Mouse (Mus musculus) forebrain, embryonic 16.5 days (tissue): ENCODE results near the gene Gng7. TPM values are rescaled to one million over a fixed set of nuclear protein-coding genes. Genes with fewer than 3 reads are reported as not detected.

Experiments
- ATAC-seq: fragments of 200-750 bp; cut with Nextera tagmentation; 2 replicates; pipeline ENCODE4 v1.8.0; 2017; ENCODE audit warnings: mild to moderate bottlenecking, moderate library complexity
- H3K27ac ChIP-seq: fragments of 300-500 bp; sonication (generic); 2 replicates; pipeline ENCODE4 v1.5.1; 2014; ENCODE audit warnings: low read length, control low read depth
- H3K27me3 ChIP-seq: fragments of 300-500 bp; sonication (generic); replicated peaks from 2 replicates; pipeline ENCODE4 v1.6.1; 2014; ENCODE audit warnings: low read length; ENCODE audit not compliant: control insufficient read depth, insufficient read depth
- H3K36me3 ChIP-seq: fragments of 300-500 bp; sonication (generic); 2 replicates; pipeline ENCODE4 v1.6.1; 2014; ENCODE audit not compliant: control insufficient read depth, insufficient read depth
- H3K4me1 ChIP-seq: fragments of 300-500 bp; sonication (generic); replicated peaks from 2 replicates; pipeline ENCODE4 v1.6.1; 2014; ENCODE audit warnings: low read length; ENCODE audit not compliant: control insufficient read depth, insufficient read depth
- H3K4me2 ChIP-seq: fragments of 300-500 bp; sonication (generic); 2 replicates; pipeline ENCODE4 v1.6.1; 2014; ENCODE audit warnings: mild to moderate bottlenecking, low read length, control low read depth
- H3K4me3 ChIP-seq: fragments of 300-500 bp; sonication (generic); replicated peaks from 2 replicates; pipeline ENCODE4 v1.5.1; 2014; ENCODE audit warnings: mild to moderate bottlenecking, low read length, control low read depth
- H3K9ac ChIP-seq: fragments of 300-500 bp; sonication (generic); replicated peaks from 2 replicates; pipeline ENCODE4 v1.6.1; 2014; ENCODE audit warnings: low read depth, low read length, control low read depth
- H3K9me3 ChIP-seq: fragments of 300-500 bp; sonication (generic); 2 replicates; pipeline ENCODE4 v1.6.1; 2016; ENCODE audit warnings: low read length; ENCODE audit not compliant: control insufficient read depth
- WGBS: fragments of 180-500 bp; shearing (Covaris S2); extraction: QIAGEN DNeasy Blood & Tissue Kit; methylation state at CpG from one replicate; pipeline ENCODE4 v1.1.7; 2014; 5-methylcytosine and 5-hydroxymethylcytosine counted together
- polyA plus RNA-seq: library from polyadenylated mRNA; unstranded; fragments of >200 nt; fragmentation: Nextera tagmentation; extraction: Ambion mirVana; gene quantifications from 2 replicates; pipeline ENCODE4 v1.2.1, GENCODE M21; 2015

Gng7 gene
- polyA plus RNA-seq, 1 experiment from 2014 or later = 47.4 TPM

GRCm38 (mm10) chr10:80937646-80938045 is 77.1 kb downstream of the Gng7 start:
- Histone ChIP-seq H3K4me2 (no peak overlapping the region), H3K4me3 (no peak overlapping the region), H3K36me3 (no peaks in the 10 kb centered on the region), H3K27me3 (peaks cover 24% of the 10 kb centered on the region), H3K4me1 (peaks cover 58% of the 10 kb centered on the region), H3K9me3 (no peaks in the 10 kb centered on the region), H3K9ac (no peak overlapping the region), H3K27ac (no peak overlapping the region)
- 20% methylated on average over 8 of the region's 8 CpGs for WGBS
- ATAC-seq = no peak

GRCm38 (mm10) chr10:80936810-80937164 is 78.0 kb downstream of the Gng7 start:
- peaks cover 32% of the 10 kb centered on the region for H3K27me3 ChIP-seq
- H3K9ac ChIP-seq = no peak overlapping the region
- peaks cover 67% of the 10 kb centered on the region for H3K4me1 ChIP-seq
- peak overlapping the region; percentile 32 for H3K4me2 ChIP-seq
- ATAC-seq = no peak
- H3K9me3 ChIP-seq = no peaks in the 10 kb centered on the region
- 12% methylated on average over 6 of the region's 6 CpGs for WGBS
- no peak overlapping the region for H3K4me3 ChIP-seq
- H3K27ac ChIP-seq = no peak overlapping the region
- no peaks in the 10 kb centered on the region for H3K36me3 ChIP-seq

DNA sequence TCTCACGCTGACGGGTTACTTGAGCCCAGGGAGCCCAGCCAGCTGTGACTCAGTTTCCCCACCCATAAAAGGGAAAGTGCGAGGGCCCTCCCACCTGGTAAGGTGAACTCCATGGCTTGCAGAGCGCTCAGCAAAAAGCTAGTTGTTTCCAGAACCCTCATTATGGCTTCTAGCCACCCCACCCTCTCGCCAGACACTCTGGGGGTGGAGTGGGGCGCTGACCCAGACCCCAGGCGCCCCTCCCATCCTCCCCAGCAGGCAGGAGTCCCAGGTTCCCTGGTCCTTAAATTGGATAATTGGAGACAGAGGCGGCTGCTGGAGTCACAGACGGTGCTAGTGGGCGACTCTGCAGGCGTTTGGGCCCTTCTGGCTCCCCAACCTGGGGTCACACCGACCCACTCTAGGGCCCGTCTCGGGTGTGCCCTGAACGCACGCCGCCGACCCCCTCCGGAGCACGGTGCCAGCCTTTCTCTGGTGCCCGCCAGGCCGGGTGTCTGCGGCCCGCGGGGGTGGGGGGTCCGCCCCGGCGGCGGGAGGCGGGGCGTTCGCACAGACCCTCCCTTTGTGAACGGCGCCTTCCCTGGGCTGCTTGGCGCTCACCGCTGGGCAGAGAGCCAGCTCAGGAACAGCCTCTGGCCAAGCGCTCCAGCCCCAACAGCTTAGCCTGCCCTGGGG is 78.5 kb downstream of the Gng7 start:
- 2% methylated on average over 37 of the region's 37 CpGs for WGBS
- peaks cover 37% of the 10 kb centered on the region for H3K27me3 ChIP-seq

DNA sequence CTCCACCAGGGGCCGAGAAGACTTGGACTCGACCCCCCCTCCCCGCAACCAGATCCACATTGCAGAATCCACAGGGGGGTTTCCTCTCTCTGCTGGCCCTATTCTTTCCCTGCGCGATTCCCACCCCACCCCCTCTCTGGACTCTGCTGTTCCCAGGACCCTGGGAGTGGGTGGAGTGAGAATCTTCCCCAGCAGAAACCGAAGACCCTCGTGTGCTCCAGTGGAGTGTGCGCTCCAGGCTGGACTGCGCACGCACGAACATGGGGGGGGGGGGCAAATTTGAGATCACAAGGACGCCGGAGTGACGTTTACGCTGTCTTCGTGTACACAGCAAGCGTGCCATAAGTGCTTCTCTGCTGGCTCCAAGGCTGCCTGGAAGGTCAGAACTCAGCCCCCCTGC is 79.0 kb downstream of the Gng7 start:
- peaks cover 38% of the 10 kb centered on the region for H3K27me3 ChIP-seq
- H3K9ac ChIP-seq = no peak overlapping the region
- H3K27ac ChIP-seq = no peak overlapping the region
- no peak for ATAC-seq
- no peaks in the 10 kb centered on the region for H3K36me3 ChIP-seq
- peak overlapping the region; percentile 32 for H3K4me2 ChIP-seq
- peaks cover 75% of the 10 kb centered on the region for H3K4me1 ChIP-seq
- WGBS = 3% methylated on average over 15 of the region's 17 CpGs
- no peak overlapping the region for H3K4me3 ChIP-seq
- H3K9me3 ChIP-seq = no peaks in the 10 kb centered on the region

More for the DNA sequence above, 78.5 kb downstream of the Gng7 start:
- Histone ChIP-seq H3K4me1 (peaks cover 72% of the 10 kb centered on the region), H3K27ac (no peak overlapping the region), H3K9ac (no peak overlapping the region), H3K4me2 (peak overlapping the region; percentile 32), H3K36me3 (no peaks in the 10 kb centered on the region), H3K9me3 (no peaks in the 10 kb centered on the region), H3K4me3 (peak overlapping the region; percentile 12; the same call in 1 of the 2 replicates)
- ATAC-seq = peak; percentile 47

- peaks cover 38% of the 10 kb centered on the region for H3K27me3 ChIP-seq
- no peak overlapping the region for H3K9ac ChIP-seq
- no peak overlapping the region for H3K4me2 ChIP-seq
- H3K4me3 ChIP-seq = no peak overlapping the region
- H3K9me3 ChIP-seq = no peaks in the 10 kb centered on the region
- ATAC-seq = no peak
- no peaks in the 10 kb centered on the region for H3K36me3 ChIP-seq
- 11% methylated on average over 3 of the region's 3 CpGs for WGBS
- H3K27ac ChIP-seq = no peak overlapping the region
- peaks cover 75% of the 10 kb centered on the region for H3K4me1 ChIP-seq
Measured at GRCm38 (mm10) chr10:80935241-80935640, 79.5 kb downstream of the Gng7 start.

GRCm38 (mm10) chr10:80934136-80934985 is 80.4 kb downstream of the Gng7 start:
- WGBS = 31% methylated on average over 14 of the region's 14 CpGs
- no peak overlapping the region for H3K4me2 ChIP-seq
- no peak for ATAC-seq
- no peak overlapping the region for H3K27ac ChIP-seq
- H3K27me3 ChIP-seq = peaks cover 38% of the 10 kb centered on the region
- no peaks in the 10 kb centered on the region for H3K9me3 ChIP-seq
- peaks cover 72% of the 10 kb centered on the region for H3K4me1 ChIP-seq
- no peak overlapping the region for H3K9ac ChIP-seq
- H3K4me3 ChIP-seq = no peak overlapping the region
- no peaks in the 10 kb centered on the region for H3K36me3 ChIP-seq

DNA sequence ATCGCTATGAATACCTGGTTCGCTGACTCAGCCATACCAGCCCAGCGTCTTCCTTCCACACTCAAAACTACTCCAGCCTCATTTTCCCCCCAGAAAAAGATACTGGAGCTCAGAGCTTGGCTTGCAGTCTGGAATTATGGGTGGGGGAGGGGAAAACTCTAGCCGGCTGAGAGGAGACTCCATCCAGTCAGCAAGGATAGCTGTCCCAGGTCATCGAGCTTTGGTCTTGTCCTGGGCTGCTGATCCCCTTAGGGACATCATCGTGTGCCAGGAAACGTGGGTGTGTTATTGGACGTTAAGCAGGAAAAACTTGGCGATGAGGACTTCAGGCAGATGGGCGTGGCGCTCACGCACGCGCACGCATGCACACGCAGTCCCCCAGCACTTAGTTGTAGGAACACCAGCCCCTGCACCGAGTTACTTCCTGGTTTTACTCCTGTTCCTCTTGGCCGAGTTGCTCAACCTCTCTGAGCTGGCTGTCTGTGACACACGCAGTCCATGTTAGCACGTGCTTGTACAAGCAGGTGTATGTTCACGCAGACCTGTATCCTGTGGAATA is 81.2 kb downstream of the Gng7 start:
- no peak for ATAC-seq
- no peaks in the 10 kb centered on the region for H3K36me3 ChIP-seq
- H3K4me1 ChIP-seq = peaks cover 73% of the 10 kb centered on the region
- peak overlapping the region; percentile 49 for H3K4me2 ChIP-seq
- H3K9me3 ChIP-seq = no peaks in the 10 kb centered on the region
- peak overlapping the region; percentile 31 for H3K4me3 ChIP-seq
- WGBS = 4% methylated on average over 21 of the region's 21 CpGs
- H3K27me3 ChIP-seq = peaks cover 38% of the 10 kb centered on the region
- no peak overlapping the region for H3K9ac ChIP-seq
- H3K27ac ChIP-seq = no peak overlapping the region

GRCm38 (mm10) chr10:80932700-80933420 is 81.9 kb downstream of the Gng7 start:
- ATAC-seq = no peak
- peaks cover 72% of the 10 kb centered on the region for H3K4me1 ChIP-seq
- no peaks in the 10 kb centered on the region for H3K36me3 ChIP-seq
- 2% methylated on average over 17 of the region's 17 CpGs for WGBS
- H3K4me3 ChIP-seq = peak overlapping the region; percentile 24
- H3K9ac ChIP-seq = no peak overlapping the region
- no peaks in the 10 kb centered on the region for H3K9me3 ChIP-seq
- peaks cover 38% of the 10 kb centered on the region for H3K27me3 ChIP-seq
- no peak overlapping the region for H3K27ac ChIP-seq
- peak overlapping the region; percentile 49 for H3K4me2 ChIP-seq

DNA sequence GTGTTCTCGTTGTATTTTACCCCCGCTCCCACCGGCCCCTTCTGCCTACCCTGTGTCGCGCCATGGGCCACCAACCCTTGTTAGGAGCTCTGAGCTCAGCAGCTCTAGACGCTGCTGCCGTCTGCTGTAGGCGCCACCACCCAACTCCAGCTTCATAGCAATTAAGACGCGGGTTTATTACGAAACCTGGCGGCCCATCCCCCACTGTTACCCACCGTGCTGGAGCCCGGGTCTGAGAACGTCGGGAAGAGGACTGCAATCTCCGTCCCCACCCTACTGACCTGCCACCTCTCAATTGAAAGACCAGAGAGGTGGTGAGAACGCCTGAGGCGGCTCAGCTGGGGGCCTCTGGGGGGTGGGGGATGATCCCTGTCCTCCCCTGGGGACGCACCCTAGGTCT is 82.5 kb downstream of the Gng7 start:
- Histone ChIP-seq H3K4me2 (peak overlapping the region; percentile 45), H3K27me3 (peaks cover 35% of the 10 kb centered on the region), H3K9ac (no peak overlapping the region; the same call in 1 of the 2 replicates), H3K9me3 (no peaks in the 10 kb centered on the region), H3K4me3 (peak overlapping the region; percentile 24), H3K4me1 (peaks cover 65% of the 10 kb centered on the region), H3K27ac (no peak overlapping the region), H3K36me3 (no peaks in the 10 kb centered on the region)
- no peak for ATAC-seq
- WGBS = under 1% methylated on average over 20 of the region's 20 CpGs
